Mouse (Mus musculus) B cell, adult 67 days (primary cell): Measurements from ENCODE around the gene Gm3383. TPM values are rescaled to one million over a fixed set of nuclear protein-coding genes. Genes with fewer than 3 reads are reported as not detected.

Experiments
- total RNA-seq, 2 experiments: library from RNA; stranded (reverse); gene quantifications; 4 replicates each; pipeline ENCODE4 v1.2.4; 2023

Gm3383 gene
- total RNA-seq = not detected

DNA sequence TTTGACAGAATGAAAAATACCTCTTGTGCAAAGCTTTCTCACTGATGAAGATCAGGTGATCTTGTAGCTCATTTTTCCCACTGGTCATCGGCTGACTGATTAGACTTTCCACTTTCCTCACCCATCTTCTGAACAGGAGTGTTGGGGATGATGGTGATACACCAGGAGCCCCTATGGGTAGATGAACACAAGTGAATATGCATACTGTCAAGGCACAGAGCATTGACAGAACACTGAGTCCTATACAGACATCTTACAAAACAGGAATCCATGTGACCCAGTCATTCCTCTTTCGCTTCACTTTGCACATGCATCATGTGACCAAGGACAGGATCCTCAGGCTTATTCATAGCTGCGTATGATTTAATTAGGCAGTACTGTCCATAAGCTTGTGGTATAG lies at the start of gene Gm3383:
Gm3383 (minus strand) TSS at position 101 of the 400 bp plus-strand sequence.

DNA sequence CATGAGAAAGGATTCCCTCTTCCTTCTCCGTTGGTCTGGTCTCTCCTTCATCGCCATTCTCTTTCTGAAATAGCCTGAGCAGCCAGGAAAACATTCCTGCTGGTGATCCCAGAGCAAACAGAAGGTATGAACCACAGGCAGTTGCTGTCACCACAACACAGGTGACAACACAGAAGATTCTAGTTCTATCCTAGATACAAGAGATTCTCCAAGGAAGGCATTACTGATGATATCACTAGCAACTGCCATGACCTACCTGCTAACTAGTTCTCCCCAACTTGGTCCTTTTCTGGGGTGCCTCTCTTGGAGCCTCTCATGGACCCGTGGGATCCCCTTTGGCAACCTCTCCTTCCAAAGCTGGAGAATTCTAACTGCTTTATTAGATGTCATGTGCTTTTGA lies 22.4 kb upstream of the Gm3383 start, which contains the start of gene Gm3424:
Gm3424 (minus strand) TSS at position 101 of the 400 bp plus-strand sequence.

DNA sequence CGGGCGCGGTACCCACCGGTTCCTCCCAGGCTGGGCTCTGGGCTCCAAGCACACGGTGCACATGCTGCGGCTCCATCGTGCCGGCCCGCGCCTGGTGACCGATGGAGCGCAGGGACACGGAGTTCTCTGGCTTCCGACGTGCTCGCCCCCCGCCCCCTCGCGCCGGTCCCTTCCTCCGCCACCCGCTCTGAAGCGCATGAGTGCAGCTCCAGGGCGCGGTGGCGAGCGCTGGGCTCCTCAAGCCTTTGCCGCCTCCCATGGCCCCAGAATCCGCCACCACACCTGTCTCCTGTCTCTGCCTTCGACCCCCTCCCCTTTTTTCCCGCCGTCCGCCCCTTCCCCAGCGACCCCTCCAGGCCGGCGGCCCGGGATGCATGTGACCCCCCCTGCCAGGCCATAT lies 66.3 kb downstream of the Gm3383 start, which contains the start of gene Gm3373:
Gm3373 (minus strand) TSS at position 101 of the 400 bp plus-strand sequence.

DNA sequence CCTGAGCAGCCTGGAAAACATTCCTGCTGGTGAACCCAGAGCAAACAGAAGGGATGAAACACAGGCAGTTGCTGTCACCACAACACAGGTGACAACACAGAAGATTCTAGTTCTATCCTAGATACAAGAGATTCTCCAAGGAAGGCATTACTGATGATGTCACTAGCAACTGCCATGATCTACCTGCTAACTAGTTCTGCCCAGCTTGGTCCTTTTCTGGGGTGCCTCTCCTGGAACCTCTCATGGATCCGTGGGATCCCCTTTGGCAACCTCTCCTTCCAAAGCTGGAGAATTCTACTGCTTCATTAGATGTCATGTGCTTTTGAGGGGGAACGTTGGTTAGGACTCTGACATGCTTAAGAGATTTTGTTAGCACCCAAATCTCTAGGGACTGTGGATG lies 120.4 kb downstream of the Gm3383 start, which contains the start of gene Gm9603:
Gm9603 (minus strand) TSS at position 101 of the 400 bp plus-strand sequence.

DNA sequence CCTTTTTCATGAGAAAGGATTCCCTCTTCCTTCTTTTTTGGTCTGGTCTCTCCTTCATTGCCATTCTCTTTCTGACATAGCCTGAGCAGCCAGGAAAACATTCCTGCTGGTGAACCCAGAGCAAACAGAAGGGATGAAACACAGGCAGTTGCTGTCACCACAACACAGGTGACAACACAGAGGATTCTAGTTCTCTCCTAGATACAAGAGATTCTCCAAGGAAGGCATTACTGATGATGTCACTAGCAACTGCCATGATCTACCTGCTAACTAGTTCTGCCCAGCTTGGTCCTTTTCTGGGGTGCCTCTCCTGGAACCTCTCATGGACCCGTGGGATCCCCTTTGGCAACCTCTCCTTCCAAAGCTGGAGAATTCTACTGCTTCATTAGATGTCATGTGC lies 174.9 kb downstream of the Gm3383 start, which contains the start of gene Gm8265:
Gm8265 (minus strand) TSS at position 101 of the 400 bp plus-strand sequence.

Other genes starting within 250 kb of the Gm3383 start
- gene Gm8265, start 175.0 kb downstream of the Gm3383 start, total RNA-seq = not detected
- not detected for gene Gm9603, start 120.5 kb downstream of the Gm3383 start, total RNA-seq
- gene Gm3373, start 66.4 kb downstream of the Gm3383 start, total RNA-seq = not detected
- gene Gm3424, start 22.3 kb upstream of the Gm3383 start, total RNA-seq = not detected
- not detected for gene Gm8237, start 72.4 kb upstream of the Gm3383 start, total RNA-seq
- not detected for gene Gm3248, start 153.8 kb upstream of the Gm3383 start, total RNA-seq
- gene Gm3453, start 171.2 kb upstream of the Gm3383 start, total RNA-seq = not detected